Mouse (Mus musculus): ENCODE measurements around the gene Cmya5. TPM values are rescaled to one million over a fixed set of nuclear protein-coding genes. Genes with fewer than 3 reads are reported as not detected.
A peak's percentile ranks its signal among the peaks of the same experiment; 100 is the strongest.

Gene Cmya5
- polyA plus RNA-seq, 1 experiment = 2.6 TPM

- H3K4me3 ChIP-seq (replicated peaks; ENCODE audit: insufficient read depth, low read depth, low read length) = no peak overlapping the region
- no peaks in the 10 kb centered on the region for H3K27me3 ChIP-seq (ENCODE audit: control insufficient read depth, insufficient read depth, low read length)
- DNase-seq = no peak
- WGBS = 96% methylated on average over 1 of the region's 1 CpGs
- no peak overlapping the region for H3K27ac ChIP-seq (ENCODE audit: insufficient read depth, low read length)
- H3K4me1 ChIP-seq (ENCODE audit: control insufficient read depth, insufficient read depth, low read length) = no peaks in the 10 kb centered on the region
- TF ChIP-seq CTCF (IDR thresholded peaks at IDR 0.05; ENCODE audit: borderline replicate concordance, insufficient read depth, low read depth, low read length) = no peak
Observed at GRCm38 (mm10) chr13:93138059-93138458, 6.5 kb downstream of the Cmya5 start.

GRCm38 (mm10) chr13:93137098-93137497 lies 7.4 kb downstream of the Cmya5 start:
- TF ChIP-seq POLR2A (IDR thresholded peaks at IDR 0.05; ENCODE audit: borderline replicate concordance, insufficient read depth, low read length) = no peak
- no peak for TF ChIP-seq CTCF (IDR thresholded peaks at IDR 0.05; ENCODE audit: borderline replicate concordance, insufficient read depth, low read depth, low read length)
- Histone ChIP-seq H3K4me1 (ENCODE audit: control insufficient read depth, insufficient read depth, low read length) (no peaks in the 10 kb centered on the region), H3K27ac (ENCODE audit: insufficient read depth, low read length) (no peak overlapping the region), H3K27me3 (ENCODE audit: control insufficient read depth, insufficient read depth, low read length) (no peaks in the 10 kb centered on the region), H3K4me3 (replicated peaks; ENCODE audit: insufficient read depth, low read depth, low read length) (no peak overlapping the region)
- DNase-seq = peak; percentile 58 to 75
- WGBS = 14% methylated on average over 7 of the region's 7 CpGs

- no peak overlapping the region for H3K27ac ChIP-seq (ENCODE audit: insufficient read depth, low read length)
- H3K4me3 ChIP-seq (replicated peaks; ENCODE audit: insufficient read depth, low read depth, low read length) = no peak overlapping the region
- TF ChIP-seq CTCF (IDR thresholded peaks at IDR 0.05; ENCODE audit: borderline replicate concordance, insufficient read depth, low read depth, low read length) (no peak), POLR2A (IDR thresholded peaks at IDR 0.05; ENCODE audit: borderline replicate concordance, insufficient read depth, low read length) (no peak)
- 98% methylated on average over 1 of the region's 1 CpGs for WGBS
- H3K4me1 ChIP-seq (ENCODE audit: control insufficient read depth, insufficient read depth, low read length) = no peaks in the 10 kb centered on the region
- H3K27me3 ChIP-seq (ENCODE audit: control insufficient read depth, insufficient read depth, low read length) = no peaks in the 10 kb centered on the region
- DNase-seq = no peak
Observed at GRCm38 (mm10) chr13:93136251-93136650, 8.3 kb downstream of the Cmya5 start.

- DNase-seq = no peak
- Histone ChIP-seq H3K27ac (ENCODE audit: insufficient read depth, low read length) (no peak overlapping the region), H3K4me3 (replicated peaks; ENCODE audit: insufficient read depth, low read depth, low read length) (no peak overlapping the region), H3K27me3 (ENCODE audit: control insufficient read depth, insufficient read depth, low read length) (no peaks in the 10 kb centered on the region), H3K4me1 (ENCODE audit: control insufficient read depth, insufficient read depth, low read length) (no peaks in the 10 kb centered on the region)
- 90% methylated on average over 2 of the region's 2 CpGs for WGBS
- TF ChIP-seq CTCF (IDR thresholded peaks at IDR 0.05; ENCODE audit: borderline replicate concordance, insufficient read depth, low read depth, low read length) (no peak), POLR2A (IDR thresholded peaks at IDR 0.05; ENCODE audit: borderline replicate concordance, insufficient read depth, low read length) (no peak)
Observed at GRCm38 (mm10) chr13:93135501-93135900, 9.0 kb downstream of the Cmya5 start.

GRCm38 (mm10) chr13:93130674-93131073 lies 13.8 kb downstream of the Cmya5 start:
- TF ChIP-seq POLR2A (IDR thresholded peaks at IDR 0.05; ENCODE audit: borderline replicate concordance, insufficient read depth, low read length) (no peak), CTCF (IDR thresholded peaks at IDR 0.05; ENCODE audit: borderline replicate concordance, insufficient read depth, low read depth, low read length) (no peak)
- Histone ChIP-seq H3K27me3 (ENCODE audit: control insufficient read depth, insufficient read depth, low read length) (no peaks in the 10 kb centered on the region), H3K4me3 (replicated peaks; ENCODE audit: insufficient read depth, low read depth, low read length) (no peak overlapping the region), H3K4me1 (ENCODE audit: control insufficient read depth, insufficient read depth, low read length) (no peaks in the 10 kb centered on the region), H3K27ac (ENCODE audit: insufficient read depth, low read length) (no peak overlapping the region)
- no peak for DNase-seq
- whole genome bisulfite sequencing = 87% methylated on average over 3 of the region's 3 CpGs

- H3K4me1 ChIP-seq (ENCODE audit: control insufficient read depth, insufficient read depth, low read length) = no peaks in the 10 kb centered on the region
- no peak overlapping the region for H3K4me3 ChIP-seq (replicated peaks; ENCODE audit: insufficient read depth, low read depth, low read length)
- TF ChIP-seq POLR2A (IDR thresholded peaks at IDR 0.05; ENCODE audit: borderline replicate concordance, insufficient read depth, low read length) = no peak
- TF ChIP-seq CTCF (IDR thresholded peaks at IDR 0.05; ENCODE audit: borderline replicate concordance, insufficient read depth, low read depth, low read length) = no peak
- 57% methylated on average over 5 of the region's 5 CpGs for WGBS
- H3K27ac ChIP-seq (ENCODE audit: insufficient read depth, low read length) = no peak overlapping the region
- DNase-seq = peak in 1 of 2 experiments; percentile 22
- no peaks in the 10 kb centered on the region for H3K27me3 ChIP-seq (ENCODE audit: control insufficient read depth, insufficient read depth, low read length)
Observed at GRCm38 (mm10) chr13:93128961-93129360, 15.6 kb downstream of the Cmya5 start.

- no peaks in the 10 kb centered on the region for H3K27me3 ChIP-seq (ENCODE audit: control insufficient read depth, insufficient read depth, low read length)
- no peak for TF ChIP-seq POLR2A (IDR thresholded peaks at IDR 0.05; ENCODE audit: borderline replicate concordance, insufficient read depth, low read length)
- no peak for TF ChIP-seq CTCF (IDR thresholded peaks at IDR 0.05; ENCODE audit: borderline replicate concordance, insufficient read depth, low read depth, low read length)
- no peak for DNase-seq
- H3K4me1 ChIP-seq (ENCODE audit: control insufficient read depth, insufficient read depth, low read length) = no peaks in the 10 kb centered on the region
- H3K4me3 ChIP-seq (replicated peaks; ENCODE audit: insufficient read depth, low read depth, low read length) = no peak overlapping the region
- 60% methylated on average over 8 of the region's 8 CpGs for WGBS
- no peak overlapping the region for H3K27ac ChIP-seq (ENCODE audit: insufficient read depth, low read length)
Observed at GRCm38 (mm10) chr13:93128111-93128860, 16.2 kb downstream of the Cmya5 start.

- no peaks in the 10 kb centered on the region for H3K27me3 ChIP-seq (ENCODE audit: control insufficient read depth, insufficient read depth, low read length)
- no peaks in the 10 kb centered on the region for H3K4me1 ChIP-seq (ENCODE audit: control insufficient read depth, insufficient read depth, low read length)
- H3K27ac ChIP-seq (ENCODE audit: insufficient read depth, low read length) = no peak overlapping the region
- TF ChIP-seq POLR2A (IDR thresholded peaks at IDR 0.05; ENCODE audit: borderline replicate concordance, insufficient read depth, low read length) (no peak), CTCF (IDR thresholded peaks at IDR 0.05; ENCODE audit: borderline replicate concordance, insufficient read depth, low read depth, low read length) (no peak)
- no peak for DNase-seq
- WGBS = 93% methylated on average over 9 of the region's 9 CpGs
- H3K4me3 ChIP-seq (replicated peaks; ENCODE audit: insufficient read depth, low read depth, low read length) = no peak overlapping the region
Observed at GRCm38 (mm10) chr13:93122321-93122720, 22.2 kb downstream of the Cmya5 start.
